Mouse (Mus musculus): ENCODE data around the gene Prr5l.
"Not testable (repeated sequence)": the region's sequence is repeated elsewhere in the genome, so short reads cannot be mapped to it uniquely, and the experiment has no call there.

The Prr5l gene

DNA sequence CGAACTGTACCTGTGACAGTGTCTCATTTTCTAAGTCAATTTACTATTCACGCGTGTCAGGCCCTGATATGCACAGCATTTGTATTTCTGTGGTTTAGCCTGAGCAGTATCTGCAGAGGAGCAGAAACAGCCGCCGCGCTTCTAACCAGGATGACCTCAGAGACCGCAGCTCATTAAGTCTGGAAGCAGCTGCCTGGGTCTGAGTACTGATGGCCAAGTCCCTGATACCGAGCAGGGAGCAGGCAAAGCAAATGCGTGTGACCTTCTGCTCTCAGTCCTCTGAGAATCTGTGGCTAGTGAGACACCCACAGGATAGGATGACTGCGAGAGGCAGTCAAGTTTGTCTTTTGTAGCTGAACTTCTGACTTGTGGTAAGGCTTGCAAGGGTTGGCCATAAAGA lies 120.4 kb downstream of the Prr5l start:
- no peak for DNase-seq (ENCODE audit: low spot score)

DNA sequence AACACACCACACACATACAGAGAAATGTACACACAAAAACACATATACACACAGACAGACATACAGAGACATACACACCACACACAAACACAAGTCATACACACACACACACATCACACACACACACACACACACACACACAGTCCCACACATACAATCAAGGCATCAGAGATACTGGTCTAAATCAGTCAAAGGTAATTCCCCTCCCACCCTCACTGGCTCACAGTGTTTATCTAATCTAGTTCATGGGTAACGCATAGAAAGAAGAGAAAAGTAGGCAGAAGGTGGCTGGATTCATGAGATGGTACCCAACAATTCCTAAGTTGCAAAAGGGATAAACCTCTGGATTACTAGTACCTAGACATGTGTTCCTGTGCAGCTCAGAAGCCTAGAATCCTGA lies 120.9 kb downstream of the Prr5l start:
- DNase-seq (ENCODE audit: low spot score), result no peak

DNA sequence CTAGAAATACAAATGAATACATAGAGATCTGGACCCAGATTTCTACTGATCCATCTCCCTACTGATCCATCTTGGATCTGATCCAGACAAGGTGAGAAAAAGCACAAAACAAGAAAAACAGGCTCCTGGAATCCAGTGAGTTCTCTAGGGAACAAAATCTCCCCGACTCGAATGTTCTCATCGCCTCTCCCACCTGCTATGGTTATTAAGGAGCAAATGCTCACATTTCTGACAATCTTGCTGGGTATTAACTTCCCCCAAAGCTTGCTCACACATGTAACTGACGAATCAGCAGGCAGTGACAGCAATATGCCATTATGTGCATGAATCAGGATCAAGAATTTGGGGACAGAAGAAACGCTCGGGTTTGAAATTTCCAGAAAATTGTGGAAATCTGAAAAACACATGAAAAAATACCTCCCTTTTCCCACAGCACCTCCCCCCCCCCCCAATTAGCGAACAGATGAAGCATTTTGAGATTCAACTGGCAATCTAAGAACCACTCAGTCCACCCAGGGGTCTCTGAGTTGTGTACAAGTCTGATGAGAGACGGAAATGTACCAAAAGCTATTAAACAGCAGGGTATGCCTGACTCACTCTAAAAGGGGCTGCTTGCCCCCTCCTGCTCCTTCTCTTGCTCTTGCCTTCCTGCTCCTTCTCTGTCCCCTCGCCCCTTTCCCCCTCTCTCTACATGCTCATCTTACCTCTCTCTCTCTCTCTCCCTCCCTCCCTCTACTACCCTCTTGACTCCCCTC lies 123.1 kb downstream of the Prr5l start:
- no peak for DNase-seq (ENCODE audit: low spot score)

DNA sequence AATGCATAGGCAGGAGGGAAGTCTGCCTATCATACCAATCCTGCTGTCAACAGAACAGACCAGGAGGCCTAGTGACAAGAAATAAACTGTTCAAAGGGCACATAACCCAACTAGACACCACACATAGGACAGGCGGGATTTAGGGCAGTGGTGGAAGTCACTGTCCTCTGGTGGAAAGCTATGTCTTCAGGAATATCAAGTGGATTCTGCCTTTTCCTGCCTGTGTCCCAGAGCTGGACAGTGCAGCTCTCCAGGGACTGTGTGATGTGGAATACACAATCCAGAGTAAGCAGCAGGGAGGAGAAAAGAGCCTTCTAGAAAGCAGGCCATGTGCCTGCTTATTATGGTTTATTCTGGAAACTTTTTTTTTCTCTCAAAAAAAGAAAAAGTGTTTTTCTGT lies 125.0 kb downstream of the Prr5l start:
- DNase-seq (ENCODE audit: low spot score), result no peak

DNA sequence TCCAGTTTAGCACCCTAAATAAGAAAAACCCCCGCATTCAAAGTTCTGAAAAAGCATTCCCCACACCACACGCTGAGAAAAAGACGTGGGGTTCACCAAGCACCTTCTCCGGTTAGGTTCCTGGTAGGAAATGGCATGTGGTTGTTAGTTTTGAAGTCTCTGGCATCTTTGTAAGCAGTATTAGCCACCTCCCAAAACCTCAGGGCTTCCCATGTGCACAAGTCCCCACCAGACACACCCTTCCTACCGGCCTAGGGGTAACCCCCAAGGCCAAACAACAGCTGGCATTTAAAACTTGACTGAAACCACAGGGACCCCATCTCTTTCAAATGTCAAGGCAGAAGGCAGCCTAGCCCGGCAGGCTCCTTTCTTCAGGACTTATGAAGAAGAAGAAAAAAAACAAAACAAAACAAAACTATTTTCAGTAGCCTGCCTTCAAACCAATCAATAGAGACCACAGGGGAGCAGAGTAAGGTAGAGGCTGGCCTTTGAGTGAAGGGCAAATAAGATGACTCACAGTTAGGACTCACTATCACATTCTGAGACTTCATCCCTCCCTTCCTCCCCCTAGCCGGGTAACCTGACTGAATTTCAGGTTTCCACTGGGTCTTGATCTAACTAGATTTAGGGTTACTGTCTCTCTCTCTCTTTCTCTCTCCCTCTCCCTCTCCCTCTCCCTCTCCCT lies 126.6 kb downstream of the Prr5l start:
- no peak for DNase-seq (ENCODE audit: low spot score)

DNA sequence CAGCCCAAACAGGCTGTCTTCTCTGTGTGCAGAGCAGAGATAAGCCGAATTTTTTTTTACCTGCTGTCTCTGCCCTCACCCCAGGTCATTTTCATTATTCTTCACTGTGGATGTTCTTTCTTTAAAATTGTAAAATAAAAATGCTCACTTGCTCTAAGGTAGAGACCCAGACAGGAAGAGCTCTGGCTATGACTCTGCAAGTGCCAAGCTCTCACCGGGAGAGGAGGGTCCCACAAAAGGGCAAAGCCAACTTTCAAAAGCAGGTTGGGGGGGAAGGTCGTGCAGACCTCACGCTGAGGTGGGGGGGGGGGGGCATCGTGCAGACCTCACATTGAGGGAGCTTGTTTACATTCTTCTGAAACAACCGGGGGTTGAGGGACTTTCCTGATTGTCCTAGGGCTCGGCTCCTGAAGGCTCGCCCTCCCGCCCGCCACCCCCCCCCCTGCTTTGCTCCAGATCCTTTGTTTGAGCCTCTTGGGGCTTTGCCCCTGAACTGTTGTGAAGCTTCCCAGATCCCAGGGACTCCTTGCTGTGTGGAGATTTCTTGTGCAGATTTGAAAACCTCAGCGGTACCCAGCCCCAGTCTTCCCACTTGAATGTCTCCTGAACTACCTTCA lies 127.8 kb downstream of the Prr5l start:
- DNase-seq (ENCODE audit: low spot score), result no peak

DNA sequence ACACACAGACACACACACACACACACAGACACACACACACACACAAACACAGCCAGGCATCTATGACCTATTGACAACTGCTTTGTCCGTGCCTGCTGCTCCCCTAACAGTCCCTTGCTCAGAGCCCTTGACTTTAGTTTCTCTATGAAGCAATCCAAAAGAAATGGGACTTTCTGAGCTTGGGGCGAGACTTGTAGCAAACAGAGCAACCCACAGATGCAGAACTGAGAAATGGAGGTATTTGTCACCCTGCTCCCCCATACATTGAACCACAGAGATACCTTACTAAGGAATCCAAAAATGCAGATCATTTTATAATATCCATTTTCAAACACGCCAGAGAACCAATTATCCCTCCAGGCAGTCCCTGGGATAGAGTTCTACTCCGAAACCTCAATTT lies 128.4 kb downstream of the Prr5l start:
- no peak for DNase-seq (ENCODE audit: low spot score)

DNA sequence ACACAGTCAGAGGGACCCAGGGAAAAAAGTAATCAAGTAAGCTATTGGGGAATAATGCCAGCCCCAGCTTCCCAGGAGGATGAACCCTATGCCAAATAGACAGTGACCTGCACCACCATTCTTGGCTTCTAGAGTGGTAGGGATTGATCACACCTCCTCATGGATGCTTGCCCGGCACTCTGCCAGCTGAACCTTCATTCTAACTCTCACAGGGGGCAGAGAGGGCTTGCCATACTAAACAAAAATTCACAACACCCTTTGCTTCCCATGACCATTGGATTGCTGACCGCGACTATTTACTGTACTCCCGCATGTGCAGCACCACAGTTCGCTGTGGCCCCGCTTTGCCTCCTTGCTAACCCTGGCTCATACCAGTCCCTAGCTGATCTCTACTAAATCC lies 129.8 kb downstream of the Prr5l start:
- no peak for DNase-seq (ENCODE audit: low spot score)

DNA sequence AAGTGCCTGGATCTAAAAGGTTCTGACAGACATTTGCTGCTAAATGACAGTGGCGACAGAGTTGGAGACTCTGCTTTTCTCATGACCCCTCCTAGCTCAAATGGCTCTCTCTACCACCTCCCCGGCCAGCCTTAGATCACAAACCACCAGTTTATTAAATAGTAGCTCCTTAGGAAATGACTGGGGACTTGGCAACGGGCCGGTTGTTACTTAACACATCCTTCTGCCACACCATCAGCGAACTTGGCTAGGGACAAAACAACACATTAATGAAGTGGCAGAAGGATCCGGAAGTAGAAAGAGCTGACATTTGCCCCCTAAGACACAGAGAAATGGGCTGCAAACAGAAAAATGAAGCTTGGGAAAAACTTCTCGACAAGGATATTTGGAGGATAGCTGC lies 130.4 kb downstream of the Prr5l start:
- DNase-seq (ENCODE audit: low spot score), result no peak

DNA sequence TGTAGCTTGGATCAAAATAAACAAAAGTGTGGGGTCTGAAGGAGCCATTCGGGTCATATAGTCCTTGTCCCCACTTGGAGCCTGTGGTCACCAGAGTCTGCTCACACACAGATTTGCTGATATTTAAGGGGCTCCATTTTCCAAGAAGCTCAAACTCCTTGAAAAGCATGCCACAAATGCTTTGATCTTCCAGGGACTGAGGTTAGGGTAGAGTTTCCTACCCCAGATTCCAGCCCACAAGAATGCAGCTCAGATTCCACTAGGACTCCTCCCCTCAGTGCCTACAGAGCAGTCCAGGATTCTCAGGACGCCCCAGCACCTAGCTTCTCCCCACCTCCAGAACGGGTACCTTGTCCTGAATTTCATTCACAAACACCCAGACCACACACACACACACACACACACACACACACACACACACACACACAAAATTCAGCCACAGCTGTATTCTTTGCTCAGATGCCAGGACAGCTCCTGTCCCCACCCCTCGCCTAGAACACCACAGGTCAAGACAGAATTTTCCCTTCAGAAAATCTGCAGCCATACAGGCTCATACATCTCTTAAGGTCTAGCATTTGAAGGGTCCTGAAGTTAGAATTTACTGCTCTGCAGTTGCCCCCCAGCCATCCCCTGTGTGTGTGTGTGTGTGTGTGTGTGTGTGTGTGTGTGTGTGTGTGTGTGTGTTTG lies 131.4 kb downstream of the Prr5l start:
- no peak for DNase-seq (ENCODE audit: low spot score)

DNA sequence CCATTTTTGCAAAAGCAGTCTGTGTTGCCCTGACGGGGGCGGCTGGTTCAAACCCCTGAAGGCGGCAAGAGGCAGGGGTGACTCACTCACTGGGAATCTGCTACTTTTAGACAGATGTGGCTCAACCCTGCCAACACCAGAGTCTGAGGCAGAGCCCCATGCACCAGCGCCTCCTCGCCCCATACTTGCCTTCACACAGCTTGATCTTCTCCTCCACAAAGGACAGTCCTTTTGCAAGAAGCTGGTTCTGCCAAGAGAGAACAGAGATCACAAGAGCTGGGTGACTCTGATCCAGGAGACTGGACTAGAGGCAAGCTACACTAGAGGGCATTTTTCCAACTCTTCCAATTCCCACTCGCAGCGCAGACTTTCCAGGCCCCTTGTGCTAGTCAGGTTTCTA lies 136.3 kb downstream of the Prr5l start:
- DNase-seq (ENCODE audit: low spot score), result no peak

DNA sequence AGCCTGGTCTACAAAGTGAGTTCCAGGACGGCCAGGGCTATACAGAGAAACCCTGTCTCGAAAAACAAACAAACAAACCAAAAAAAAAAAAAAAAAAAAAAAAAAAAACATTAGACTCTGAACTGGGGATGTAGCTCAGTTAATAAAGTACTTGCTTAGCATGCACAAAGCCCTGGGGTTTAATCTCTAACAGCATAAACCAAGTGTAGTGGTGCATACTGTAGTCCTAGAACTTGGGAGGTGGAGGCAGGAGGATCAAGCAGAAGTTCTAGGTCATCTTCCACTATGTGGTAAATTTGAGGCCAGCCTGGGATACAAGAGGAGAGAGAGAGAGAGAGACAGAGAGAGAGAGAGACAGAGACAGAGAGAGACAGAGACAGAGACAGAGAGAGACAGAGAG lies 137.2 kb downstream of the Prr5l start:
- not testable (repeated sequence) for DNase-seq (ENCODE audit: low spot score)

DNA sequence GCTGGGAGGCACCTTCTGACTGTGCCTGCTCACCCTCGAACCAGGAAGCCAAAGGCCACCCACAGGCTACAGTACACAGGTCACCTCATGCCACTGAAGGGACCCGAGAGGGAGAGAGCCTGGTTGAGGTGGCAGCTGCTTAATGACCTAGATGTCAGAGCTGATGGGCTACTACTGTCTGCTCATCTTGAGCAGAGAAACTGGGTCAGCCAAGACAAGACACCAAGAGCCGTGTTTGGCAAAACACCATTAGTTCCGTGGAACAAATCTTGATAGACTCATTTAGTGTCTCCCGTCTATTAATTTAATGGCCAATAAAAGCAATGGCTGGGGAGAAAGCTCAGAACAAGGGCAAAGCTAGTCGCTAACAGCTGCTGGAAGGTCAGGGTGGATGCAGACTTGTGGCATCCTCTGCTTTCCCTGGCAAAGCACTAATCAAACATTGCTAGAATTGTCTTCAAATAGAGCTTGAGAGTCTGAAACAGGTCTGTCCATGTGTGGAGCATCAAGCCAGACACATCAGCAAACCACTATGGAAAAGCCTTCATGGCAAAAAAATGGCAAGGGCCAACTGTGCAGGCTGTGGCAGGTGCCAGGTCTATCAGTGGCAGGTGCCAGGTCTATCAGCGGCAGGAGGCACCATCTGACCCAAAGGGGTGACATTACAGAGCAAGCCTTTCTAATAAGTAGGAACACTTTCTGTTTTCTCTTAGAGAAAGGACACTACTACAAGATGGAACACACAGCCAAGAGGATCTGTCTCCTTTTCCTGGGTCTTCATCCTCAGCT lies 140.6 kb downstream of the Prr5l start:
- no peak for DNase-seq (ENCODE audit: low spot score)

DNA sequence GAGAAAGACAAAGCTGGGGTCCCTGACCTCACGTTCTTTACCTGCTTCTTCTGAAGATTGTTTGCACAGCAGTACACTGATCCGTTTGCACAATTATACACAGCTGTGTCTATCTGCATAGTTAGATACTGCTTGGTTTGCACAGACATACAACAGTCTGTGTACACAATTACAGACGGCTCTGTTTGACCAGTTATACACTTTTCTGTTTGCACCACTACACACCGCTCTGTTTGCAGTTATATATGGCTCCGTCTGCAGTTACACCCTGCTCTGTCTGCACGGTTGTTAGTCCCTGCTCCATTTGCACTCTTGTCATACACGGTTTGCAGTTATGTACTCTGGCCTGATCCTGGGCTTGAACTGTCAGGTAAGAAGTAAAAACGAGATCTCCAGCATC lies 141.2 kb downstream of the Prr5l start:
- no peak for DNase-seq (ENCODE audit: low spot score)

DNA sequence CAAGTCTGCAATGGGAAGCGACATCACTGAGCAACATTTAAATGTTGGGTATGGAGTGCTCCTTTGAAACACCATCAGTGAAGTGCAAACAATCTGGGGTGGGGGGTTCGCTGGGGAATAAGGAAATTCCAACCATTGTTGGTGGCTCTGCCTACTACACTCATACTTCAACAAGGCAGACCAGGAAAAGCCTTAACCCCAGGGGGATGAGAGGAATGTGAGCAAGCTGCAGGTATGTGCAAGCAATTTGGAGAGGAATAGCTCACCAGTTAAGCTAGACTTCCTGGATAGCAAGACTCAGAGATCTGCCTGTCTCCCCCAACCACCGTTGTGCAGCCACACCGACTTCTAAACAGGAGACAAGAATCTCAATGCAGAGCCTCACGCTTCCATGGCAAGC lies 142.9 kb downstream of the Prr5l start:
- no peak for DNase-seq (ENCODE audit: low spot score)

DNA sequence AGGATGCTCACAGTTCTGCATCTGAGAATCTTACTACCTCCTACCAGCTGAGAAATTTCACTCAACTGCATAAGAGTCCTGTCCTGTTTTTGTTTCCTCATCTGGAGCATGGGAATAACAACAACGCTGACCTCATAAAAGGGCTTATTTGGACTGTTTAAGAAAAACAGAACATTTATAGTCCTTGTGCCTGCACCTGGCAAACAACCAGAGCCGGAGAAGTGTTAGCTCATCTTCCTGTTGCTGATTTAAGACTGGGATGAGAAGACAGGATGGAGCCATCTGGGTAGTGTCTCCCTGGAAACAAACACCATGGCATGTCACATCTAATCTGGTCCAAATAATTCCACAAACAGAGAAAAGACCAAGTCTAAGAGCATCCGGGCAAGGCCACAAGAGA lies 149.3 kb downstream of the Prr5l start:
- DNase-seq (ENCODE audit: low spot score), result no peak

DNA sequence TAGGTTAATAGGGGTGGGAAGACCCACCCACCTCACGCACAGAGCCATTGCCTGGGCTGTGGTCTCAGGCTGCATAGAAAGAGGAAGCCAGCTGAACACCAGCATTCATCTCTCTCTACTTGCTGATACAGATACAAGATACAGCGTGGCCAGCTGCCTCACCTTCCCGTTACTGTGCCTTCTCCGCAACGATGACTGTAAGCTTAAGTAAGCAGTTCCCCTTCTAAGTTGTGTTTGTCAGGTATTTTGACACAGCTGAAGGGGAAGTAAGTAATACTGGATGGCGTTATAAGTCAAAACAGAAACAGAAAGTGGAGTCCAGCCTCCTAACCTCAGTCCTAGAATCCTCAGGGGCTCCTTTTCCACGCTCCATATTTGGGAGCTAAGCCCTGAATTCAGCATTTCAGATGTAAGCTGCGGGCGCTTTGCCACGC lies 150.0 kb downstream of the Prr5l start:
- DNase-seq (ENCODE audit: low spot score), result no peak

DNA sequence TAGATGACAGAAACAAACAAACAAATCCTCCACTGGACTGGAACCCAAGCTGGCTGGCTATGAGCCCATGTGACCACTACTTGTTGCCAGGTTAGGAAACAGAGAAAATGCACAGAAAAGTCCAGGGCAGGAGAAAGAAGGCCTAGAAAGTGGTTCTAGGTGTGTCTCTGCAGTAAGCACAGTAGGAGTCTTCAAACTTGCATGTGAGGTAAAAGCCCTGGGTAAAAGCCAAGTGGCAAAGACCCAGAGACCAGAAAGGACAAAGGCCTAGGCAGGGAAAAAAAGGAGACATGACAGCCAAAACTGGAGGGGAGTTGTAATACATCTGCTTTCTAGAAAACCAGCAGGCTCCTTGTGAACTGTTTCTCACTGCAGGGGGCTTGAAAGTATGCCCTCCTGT lies 151.9 kb downstream of the Prr5l start:
- DNase-seq (ENCODE audit: low spot score), result no peak

DNA sequence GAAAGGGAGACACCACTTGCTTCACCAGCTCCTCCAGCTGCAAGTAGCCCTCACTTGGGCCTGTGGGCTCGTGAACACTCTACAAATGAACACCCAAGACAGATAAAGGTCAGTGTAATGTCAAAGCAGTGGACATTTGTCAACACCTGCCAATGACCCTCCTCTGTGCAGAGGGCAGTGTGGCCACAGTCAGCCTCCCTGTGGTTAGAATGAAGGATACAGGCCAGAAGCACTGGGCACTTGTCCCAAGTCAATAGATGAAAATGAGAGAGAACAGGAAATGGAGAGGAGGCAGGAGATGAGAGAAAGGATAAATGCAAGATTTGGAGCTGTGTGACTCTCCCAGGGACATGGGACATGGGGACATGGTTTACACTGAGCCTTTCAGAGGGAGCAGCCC lies 153.4 kb downstream of the Prr5l start:
- DNase-seq (ENCODE audit: low spot score), result no peak

DNA sequence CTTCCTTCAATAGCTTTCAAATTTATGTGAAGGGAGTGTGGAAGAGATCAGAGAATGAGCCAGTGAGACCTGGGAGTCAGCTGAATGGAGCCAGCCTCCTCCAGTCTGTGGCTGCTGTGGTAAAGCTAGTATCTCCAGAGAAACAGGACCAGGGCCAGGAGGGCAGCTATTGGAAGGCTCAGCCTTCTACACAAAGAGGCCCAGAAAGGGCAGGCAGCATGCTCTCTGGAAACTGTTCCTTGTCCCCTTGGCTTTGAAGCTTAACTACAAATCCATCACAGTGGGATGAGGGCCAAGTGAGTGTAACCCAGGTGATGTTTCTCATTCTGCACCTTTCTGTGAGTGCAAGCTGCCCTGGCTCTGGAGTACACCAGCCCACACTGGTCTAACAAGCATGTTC lies 155.0 kb downstream of the Prr5l start:
- no peak for DNase-seq (ENCODE audit: low spot score)

DNA sequence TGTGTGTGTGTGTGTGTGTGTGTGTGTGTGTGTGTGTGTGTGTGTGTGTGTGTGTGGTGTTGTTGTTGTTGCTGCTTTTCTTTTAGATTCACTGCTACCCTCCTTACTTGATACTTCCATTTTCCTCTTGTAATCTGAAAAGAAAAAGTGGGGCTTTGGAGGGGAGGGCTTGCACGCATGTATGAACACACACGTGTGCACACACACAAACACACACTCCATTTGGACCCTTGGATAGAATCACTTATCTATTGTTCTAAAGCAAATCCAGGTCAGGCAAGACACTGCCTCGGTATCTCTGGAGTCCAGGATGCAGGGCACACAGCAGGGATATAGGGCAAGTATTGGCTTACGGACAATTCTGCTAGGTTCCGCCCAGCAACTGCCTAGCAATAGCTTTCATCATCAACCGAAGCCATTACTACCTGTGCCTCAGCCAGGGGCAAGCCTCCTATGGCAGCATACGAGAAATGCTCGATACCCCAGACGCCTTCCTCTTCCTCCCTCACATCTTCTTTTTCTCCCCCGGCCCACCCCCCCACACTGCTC lies 159.4 kb downstream of the Prr5l start:
- DNase-seq (ENCODE audit: low spot score), result no peak

All from layer of hippocampus, adult 11-12 months (tissue).